Mouse (Mus musculus) bone marrow, adult 2 months (tissue): ENCODE measurements around the gene Erc2.

Source experiments
- CTCF ChIP-seq: fragments of 200-500 bp; IDR thresholded peaks from 2 replicates; pipeline ENCODE4 v1.5.1; 2011; ENCODE audit warnings: low read length, control low read depth; ENCODE audit not compliant: control insufficient read depth, insufficient read depth
- POLR2A ChIP-seq: fragments of 200-500 bp; IDR thresholded peaks from 2 replicates; pipeline ENCODE4 v1.6.1; 2011; ENCODE audit warnings: low read depth, mild to moderate bottlenecking, control low read depth, low read length, borderline replicate concordance; ENCODE audit not compliant: control insufficient read depth

GRCm38 (mm10) chr14:27759069-27759628 is 136.9 kb downstream of the Erc2 start:
- TF ChIP-seq CTCF, result no peak
- no peak for TF ChIP-seq POLR2A
